Mouse (Mus musculus) frontal cortex, adult (tissue): ENCODE results near the gene Inpp4b.
A peak's percentile ranks its signal among the peaks of the same experiment; 100 is the strongest.

Source experiments
- ATAC-seq: cut with Nextera tagmentation; 2 replicates; pipeline ENCODE4 v1.9.2; 2017; ENCODE audit warnings: mild to moderate bottlenecking, moderate library complexity, mixed read lengths; ENCODE audit not compliant: low TSS enrichment

Inpp4b gene

GRCm38 (mm10) chr8:81840512-81840911, 498.2 kb downstream of the Inpp4b start:
- ATAC-seq: no peak

- ATAC-seq: peak; percentile 59
Measured at GRCm38 (mm10) chr8:81844104-81844982, 502.0 kb downstream of the Inpp4b start.

GRCm38 (mm10) chr8:81847929-81848328, 505.6 kb downstream of the Inpp4b start:
- no peak for ATAC-seq

- no peak for ATAC-seq
Measured at GRCm38 (mm10) chr8:81849976-81850375, 507.6 kb downstream of the Inpp4b start.

- ATAC-seq: no peak
Measured at GRCm38 (mm10) chr8:81853184-81853583, 510.8 kb downstream of the Inpp4b start.

GRCm38 (mm10) chr8:81854543-81854942, 512.2 kb downstream of the Inpp4b start:
- ATAC-seq: no peak

GRCm38 (mm10) chr8:81855009-81855408, 512.7 kb downstream of the Inpp4b start:
- no peak for ATAC-seq

GRCm38 (mm10) chr8:81856120-81856519, 513.8 kb downstream of the Inpp4b start:
- no peak for ATAC-seq

- no peak for ATAC-seq
Measured at GRCm38 (mm10) chr8:81856608-81857007, 514.3 kb downstream of the Inpp4b start.

- no peak for ATAC-seq
Measured at GRCm38 (mm10) chr8:81858393-81858792, 516.0 kb downstream of the Inpp4b start.

GRCm38 (mm10) chr8:81859805-81860204, 517.4 kb downstream of the Inpp4b start:
- ATAC-seq: no peak

GRCm38 (mm10) chr8:81861311-81861710, 519.0 kb downstream of the Inpp4b start:
- ATAC-seq: no peak

- ATAC-seq: no peak
Measured at GRCm38 (mm10) chr8:81862738-81863137, 520.4 kb downstream of the Inpp4b start.

GRCm38 (mm10) chr8:81864318-81864717, 522.0 kb downstream of the Inpp4b start:
- ATAC-seq: no peak

- ATAC-seq: no peak
Measured at GRCm38 (mm10) chr8:81865664-81866063, 523.3 kb downstream of the Inpp4b start.

- peak; percentile 98 for ATAC-seq
Measured at GRCm38 (mm10) chr8:81867020-81867419, 524.7 kb downstream of the Inpp4b start.

- no peak for ATAC-seq
Measured at GRCm38 (mm10) chr8:81870466-81870865, 528.1 kb downstream of the Inpp4b start.

GRCm38 (mm10) chr8:81880071-81880470, 537.7 kb downstream of the Inpp4b start:
- no peak for ATAC-seq

- ATAC-seq: no peak
Measured at GRCm38 (mm10) chr8:81884195-81884594, 541.8 kb downstream of the Inpp4b start.

GRCm38 (mm10) chr8:81888843-81889242, 546.5 kb downstream of the Inpp4b start:
- no peak for ATAC-seq

- no peak for ATAC-seq
Measured at GRCm38 (mm10) chr8:81893292-81893691, 550.9 kb downstream of the Inpp4b start.

- no peak for ATAC-seq
Measured at GRCm38 (mm10) chr8:81946812-81947211, 604.5 kb downstream of the Inpp4b start.

- no peak for ATAC-seq
Measured at GRCm38 (mm10) chr8:81953101-81953500, 610.7 kb downstream of the Inpp4b start.
